Mouse (Mus musculus) lung, postnatal 25 days (tissue): Measurements from ENCODE around the gene Ppp2r3a.

Experiments used
- DNase-seq: peaks from one replicate; pipeline ENCODE4 v3.0.0; 2022; ENCODE audit warnings: low spot score

Ppp2r3a gene

GRCm38 (mm10) chr9:101074332-101075021 is 177.1 kb downstream of the Ppp2r3a start:
- peak; percentile 90 for DNase-seq

GRCm38 (mm10) chr9:101073987-101074331 is 177.6 kb downstream of the Ppp2r3a start, which contains the start of gene Msl2:
TSS of gene Msl2 (plus strand) at chr9:101074101.
- DNase-seq = no peak

GRCm38 (mm10) chr9:101073041-101073986 is 178.3 kb downstream of the Ppp2r3a start:
- peak; percentile 99 for DNase-seq

GRCm38 (mm10) chr9:101072506-101072905 is 179.1 kb downstream of the Ppp2r3a start:
- no peak for DNase-seq

- no peak for DNase-seq
These were observed 181.8 kb downstream of the Ppp2r3a start for GRCm38 (mm10) chr9:101069781-101070180.

- DNase-seq = no peak
These were observed 186.5 kb downstream of the Ppp2r3a start for GRCm38 (mm10) chr9:101065076-101065602.

GRCm38 (mm10) chr9:101062253-101062780 is 189.3 kb downstream of the Ppp2r3a start:
- DNase-seq = no peak

GRCm38 (mm10) chr9:101061035-101061434 is 190.6 kb downstream of the Ppp2r3a start:
- peak; percentile 12 for DNase-seq

GRCm38 (mm10) chr9:101057156-101057555 is 194.4 kb downstream of the Ppp2r3a start:
- DNase-seq = no peak
